Mouse (Mus musculus): ENCODE data around the gene Ythdf1. TPM values are rescaled to one million over a fixed set of nuclear protein-coding genes. Genes with fewer than 3 reads are reported as not detected.

The Ythdf1 gene
- total and polyA plus RNA-seq, 2 experiments from 2014 or later: 27.7 to 51.0 TPM

DNA sequence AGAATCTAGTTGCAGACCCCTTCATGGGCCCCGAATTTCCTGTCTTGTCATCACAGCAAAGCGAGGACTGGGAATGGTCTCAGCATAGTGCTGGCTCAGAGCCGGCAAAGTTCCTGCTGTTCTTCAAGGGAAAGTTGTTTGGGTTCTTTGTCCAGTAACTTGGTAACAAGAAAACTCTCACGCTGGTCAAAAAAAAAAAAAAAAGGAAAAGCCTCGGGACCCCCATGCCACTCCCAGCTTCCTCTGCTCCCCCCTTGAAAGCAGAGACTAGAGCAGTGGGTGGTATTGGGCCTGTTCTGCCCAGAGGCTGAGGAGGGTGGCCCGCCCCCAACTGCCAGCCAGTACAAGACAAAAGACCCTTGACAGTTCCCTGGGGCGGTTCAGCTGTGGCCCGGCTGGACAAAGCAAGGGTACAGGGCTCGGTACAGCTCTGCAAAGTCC lies 32.0 kb upstream of the Ythdf1 start:
- no peak overlapping the region for H3K4me3 ChIP-seq (ENCODE audit: low read depth, low read length)
- H3K4me1 ChIP-seq (ENCODE audit: control insufficient read depth, insufficient read depth): no peaks in the 10 kb centered on the region; the same call in none of the 2 replicates
- no peaks in the 10 kb centered on the region for H3K36me3 ChIP-seq (replicated peaks; ENCODE audit: control insufficient read depth, insufficient read depth, low read length)
- 31% methylated on average over 8 of the region's 9 CpGs for WGBS
- no peak for TF ChIP-seq CTCF (IDR thresholded peaks at IDR 0.05; ENCODE audit: low read depth)
- TF ChIP-seq EP300 (IDR thresholded peaks at IDR 0.05; ENCODE audit: low read depth): no peak
- DNase-seq (ENCODE audit: low spot score) (no peak), ATAC-seq (ENCODE audit: insufficient read depth, low read depth) (no peak)
- H3K4me2 ChIP-seq (ENCODE audit: low read depth, low read length): peak overlapping the region; percentile 88
- H3K27ac ChIP-seq (ENCODE audit: low read depth): no peak overlapping the region
- H3K27me3 ChIP-seq (ENCODE audit: control insufficient read depth, insufficient read depth, low read length): peaks cover 10% of the 10 kb centered on the region
- no peaks in the 10 kb centered on the region for H3K9me3 ChIP-seq (replicated peaks; ENCODE audit: control insufficient read depth, low read length)
- no peak overlapping the region for H3K9ac ChIP-seq (replicated peaks; ENCODE audit: low read depth, low read length)

DNA sequence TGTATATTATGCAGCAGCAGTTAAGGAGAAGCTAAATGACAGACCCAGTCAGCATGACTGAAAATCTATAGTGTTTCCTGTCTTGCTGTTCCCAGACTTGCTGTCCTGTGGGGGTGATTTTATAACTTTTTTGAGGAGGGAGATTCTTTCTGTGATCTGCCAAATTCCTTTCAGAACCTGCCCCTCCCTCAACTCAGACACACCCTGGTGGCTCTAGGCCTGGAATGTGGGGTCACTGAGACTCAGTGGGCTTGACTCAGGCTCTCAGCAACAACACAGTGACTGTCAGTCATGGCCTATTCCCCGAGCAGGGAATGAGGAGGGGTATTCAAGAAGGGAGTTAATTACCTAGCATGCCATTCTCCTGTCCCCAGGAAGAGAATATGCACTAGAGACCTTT lies 29.2 kb upstream of the Ythdf1 start:
- H3K27me3 ChIP-seq (ENCODE audit: control insufficient read depth, insufficient read depth, low read length): 0 out of 2 replicates have a peak, but pooled peaks cover 4% of the 10 kb centered on the region
- no peak overlapping the region for H3K4me3 ChIP-seq (ENCODE audit: low read depth, low read length)
- H3K9ac ChIP-seq (replicated peaks; ENCODE audit: low read depth, low read length): no peak overlapping the region
- H3K4me1 ChIP-seq (ENCODE audit: control insufficient read depth, insufficient read depth): no peaks in the 10 kb centered on the region; the same call in none of the 2 replicates
- ATAC-seq (ENCODE audit: insufficient read depth, low read depth) (no peak), DNase-seq (ENCODE audit: low spot score) (no peak)
- TF ChIP-seq CTCF (IDR thresholded peaks at IDR 0.05; ENCODE audit: low read depth) (no peak), EP300 (IDR thresholded peaks at IDR 0.05; ENCODE audit: low read depth) (no peak)
- H3K27ac ChIP-seq (ENCODE audit: low read depth): no peak overlapping the region
- no peaks in the 10 kb centered on the region for H3K36me3 ChIP-seq (replicated peaks; ENCODE audit: control insufficient read depth, insufficient read depth, low read length)
- no peaks in the 10 kb centered on the region for H3K9me3 ChIP-seq (replicated peaks; ENCODE audit: control insufficient read depth, low read length)
- H3K4me2 ChIP-seq (ENCODE audit: low read depth, low read length): no peak overlapping the region
- WGBS: 55% methylated on average over 1 of the region's 1 CpGs

DNA sequence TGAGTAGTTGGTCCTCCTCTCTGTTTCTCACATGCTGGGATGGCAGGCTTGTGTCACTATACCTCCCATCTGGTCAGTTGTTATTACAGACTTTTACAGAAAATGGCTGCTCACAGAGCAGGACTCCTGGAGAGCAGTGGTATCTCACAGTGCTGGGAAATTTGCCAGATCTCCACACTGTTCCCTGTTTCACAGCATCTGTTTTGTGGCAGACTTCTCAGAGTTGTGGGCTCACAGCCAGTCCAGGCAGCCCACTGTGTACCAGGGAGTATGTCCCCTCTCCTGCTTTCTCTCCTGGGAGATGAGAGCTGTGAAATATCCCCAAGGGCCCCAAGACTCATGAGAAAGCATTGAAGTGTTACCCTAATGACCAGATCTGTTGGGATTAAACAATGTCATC lies 21.1 kb upstream of the Ythdf1 start:
- Histone ChIP-seq H3K9ac (replicated peaks; ENCODE audit: low read depth, low read length) (no peak overlapping the region), H3K4me1 (ENCODE audit: control insufficient read depth, insufficient read depth) (peaks cover 10% of the 10 kb centered on the region; the same call in 1 of the 2 replicates), H3K27ac (ENCODE audit: low read depth) (peak overlapping the region; percentile 62), H3K4me2 (ENCODE audit: low read depth, low read length) (no peak overlapping the region), H3K9me3 (replicated peaks; ENCODE audit: control insufficient read depth, low read length) (no peaks in the 10 kb centered on the region), H3K4me3 (ENCODE audit: low read depth, low read length) (no peak overlapping the region), H3K27me3 (ENCODE audit: control insufficient read depth, insufficient read depth, low read length) (no peaks in the 10 kb centered on the region), H3K36me3 (replicated peaks; ENCODE audit: control insufficient read depth, insufficient read depth, low read length) (no peaks in the 10 kb centered on the region)
- ATAC-seq (ENCODE audit: insufficient read depth, low read depth) (peak; percentile 81), DNase-seq (ENCODE audit: low spot score) (peak; percentile 68)
- no peak for TF ChIP-seq CTCF (IDR thresholded peaks at IDR 0.05; ENCODE audit: low read depth)
- TF ChIP-seq EP300 (IDR thresholded peaks at IDR 0.05; ENCODE audit: low read depth): no peak

DNA sequence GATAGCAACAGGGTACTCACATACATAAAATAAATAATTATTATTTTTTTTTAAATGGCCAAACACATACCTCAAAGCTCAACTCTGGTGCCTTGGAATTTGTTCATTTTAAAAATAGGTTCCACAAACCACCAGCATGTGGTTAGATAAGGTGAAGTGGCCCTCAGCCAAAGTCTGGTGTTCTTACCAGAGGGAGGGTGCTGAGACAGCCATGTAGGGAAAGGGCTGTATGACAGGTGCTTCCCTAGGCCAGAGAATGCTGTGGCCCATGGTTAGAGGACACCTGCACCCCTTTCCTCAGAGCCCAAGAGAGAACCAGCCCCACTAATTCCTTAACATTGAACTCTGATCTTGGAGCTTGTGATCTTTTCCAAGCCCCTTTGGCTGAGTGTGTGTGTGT lies 19.4 kb upstream of the Ythdf1 start:
- Histone ChIP-seq H3K4me1 (ENCODE audit: control insufficient read depth, insufficient read depth) (peaks cover 10% of the 10 kb centered on the region; the same call in 1 of the 2 replicates), H3K36me3 (replicated peaks; ENCODE audit: control insufficient read depth, insufficient read depth, low read length) (no peaks in the 10 kb centered on the region), H3K4me2 (ENCODE audit: low read depth, low read length) (no peak overlapping the region), H3K4me3 (ENCODE audit: low read depth, low read length) (no peak overlapping the region), H3K27me3 (ENCODE audit: control insufficient read depth, insufficient read depth, low read length) (no peaks in the 10 kb centered on the region), H3K9me3 (replicated peaks; ENCODE audit: control insufficient read depth, low read length) (no peaks in the 10 kb centered on the region), H3K9ac (replicated peaks; ENCODE audit: low read depth, low read length) (no peak overlapping the region), H3K27ac (ENCODE audit: low read depth) (no peak overlapping the region)
- ATAC-seq (ENCODE audit: insufficient read depth, low read depth) (no peak), DNase-seq (ENCODE audit: low spot score) (no peak)
- TF ChIP-seq EP300 (IDR thresholded peaks at IDR 0.05; ENCODE audit: low read depth): no peak

DNA sequence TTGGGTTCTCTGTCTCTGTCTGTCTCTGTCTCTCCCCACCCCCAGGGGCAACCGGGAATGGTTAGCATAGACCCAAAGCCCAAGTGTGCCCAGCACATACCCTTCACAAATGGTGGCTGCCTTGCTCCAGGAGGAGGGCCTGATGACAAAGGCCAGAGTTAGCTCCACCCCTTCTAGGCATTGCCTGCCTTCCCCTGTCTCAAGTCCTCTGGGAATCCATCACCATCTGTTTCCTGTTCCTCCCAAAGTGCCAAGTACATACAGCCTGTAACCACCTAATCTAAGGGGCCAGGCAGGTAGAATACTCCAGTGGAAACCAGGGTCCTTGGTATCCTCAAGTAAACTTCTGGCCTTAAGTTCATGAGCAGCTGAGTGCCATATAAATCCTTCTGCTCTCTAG lies 11.7 kb upstream of the Ythdf1 start:
- ATAC-seq (ENCODE audit: insufficient read depth, low read depth) (no peak), DNase-seq (ENCODE audit: low spot score) (no peak)
- no peak for TF ChIP-seq EP300 (IDR thresholded peaks at IDR 0.05; ENCODE audit: low read depth)
- no peak for TF ChIP-seq CTCF (IDR thresholded peaks at IDR 0.05; ENCODE audit: low read depth)
- Histone ChIP-seq H3K9me3 (replicated peaks; ENCODE audit: control insufficient read depth, low read length) (no peaks in the 10 kb centered on the region), H3K4me3 (ENCODE audit: low read depth, low read length) (no peak overlapping the region), H3K27me3 (ENCODE audit: control insufficient read depth, insufficient read depth, low read length) (0 out of 2 replicates have a peak, but pooled peaks cover 4% of the 10 kb centered on the region), H3K4me2 (ENCODE audit: low read depth, low read length) (no peak overlapping the region), H3K4me1 (ENCODE audit: control insufficient read depth, insufficient read depth) (no peaks in the 10 kb centered on the region), H3K36me3 (replicated peaks; ENCODE audit: control insufficient read depth, insufficient read depth, low read length) (no peaks in the 10 kb centered on the region), H3K9ac (replicated peaks; ENCODE audit: low read depth, low read length) (no peak overlapping the region), H3K27ac (ENCODE audit: low read depth) (no peak overlapping the region)
- 59% methylated on average over 1 of the region's 1 CpGs for WGBS

DNA sequence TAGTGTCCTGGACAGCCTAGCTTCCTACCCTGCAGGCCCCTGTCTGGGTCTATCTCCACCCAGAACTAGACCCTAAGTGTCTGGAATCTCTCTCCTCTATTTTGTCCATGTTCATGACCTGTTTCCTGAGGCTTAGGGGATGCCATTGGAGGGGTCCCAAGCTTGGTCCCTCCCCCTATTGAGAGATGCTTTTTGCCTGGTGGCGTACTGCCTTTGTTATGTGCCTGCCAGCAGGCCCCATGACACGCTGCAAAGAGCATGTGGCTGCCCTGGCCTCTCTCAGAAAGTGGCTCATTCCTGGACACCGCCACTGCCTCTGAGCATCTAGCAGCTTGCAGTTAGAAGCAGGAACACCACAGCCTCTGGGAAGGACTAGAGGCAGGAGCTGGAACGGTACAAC lies 8.0 kb upstream of the Ythdf1 start, which contains the start of gene Birc7:
TSS of gene Birc7 (plus strand) at position 301 of the 400 bp plus-strand sequence.
- Histone ChIP-seq H3K36me3 (replicated peaks; ENCODE audit: control insufficient read depth, insufficient read depth, low read length) (no peaks in the 10 kb centered on the region), H3K4me1 (ENCODE audit: control insufficient read depth, insufficient read depth) (no peaks in the 10 kb centered on the region), H3K9me3 (replicated peaks; ENCODE audit: control insufficient read depth, low read length) (no peaks in the 10 kb centered on the region), H3K27me3 (ENCODE audit: control insufficient read depth, insufficient read depth, low read length) (0 out of 2 replicates have a peak, but pooled peaks cover 4% of the 10 kb centered on the region), H3K9ac (replicated peaks; ENCODE audit: low read depth, low read length) (no peak within 1 kb of the TSS), H3K4me3 (ENCODE audit: low read depth, low read length) (no peak within 1 kb of the TSS), H3K27ac (ENCODE audit: low read depth) (no peak within 1 kb of the TSS), H3K4me2 (ENCODE audit: low read depth, low read length) (no peak within 1 kb of the TSS)
- DNase-seq (ENCODE audit: low spot score): no peak
- no peak for ATAC-seq (ENCODE audit: insufficient read depth, low read depth)
- TF ChIP-seq EP300 (IDR thresholded peaks at IDR 0.05; ENCODE audit: low read depth): no peak
- TF ChIP-seq CTCF (IDR thresholded peaks at IDR 0.05; ENCODE audit: low read depth): no peak
- 37% methylated on average over 4 of the region's 4 CpGs for WGBS
